Mouse (Mus musculus) midbrain, postnatal 0 days (tissue): Measurements from ENCODE around the gene Repin1. TPM values are rescaled to one million over a fixed set of nuclear protein-coding genes. Genes with fewer than 3 reads are reported as not detected.
"Not testable (repeated sequence)": the region's sequence is repeated elsewhere in the genome, so short reads cannot be mapped to it uniquely, and the experiment has no call there.

ENCODE experiments used
- ATAC-seq: fragments of 200-750 bp; cut with Nextera tagmentation; 2 replicates; pipeline ENCODE4 v1.8.0; 2017; ENCODE audit warnings: moderate number of reproducible peaks, mild to moderate bottlenecking, moderate TSS enrichment, moderate library complexity; ENCODE audit not compliant: low FRiP score
- DNase-seq: peaks from one replicate; pipeline ENCODE4 v3.0.0-alpha.2; 2015; ENCODE audit warnings: low spot score
- H3K27ac ChIP-seq: fragments of 300-500 bp; sonication (generic); 2 replicates; pipeline ENCODE4 v1.5.1; 2014; ENCODE audit warnings: low read depth, mild to moderate bottlenecking, low read length, mixed read lengths
- H3K27me3 ChIP-seq: fragments of 300-500 bp; sonication (generic); 2 replicates; pipeline ENCODE4 v1.6.1; 2014; ENCODE audit warnings: low read length, control low read depth, mixed read lengths; ENCODE audit not compliant: insufficient read depth
- H3K36me3 ChIP-seq: fragments of 300-500 bp; sonication (generic); 2 replicates; pipeline ENCODE4 v1.6.1; 2014; ENCODE audit warnings: low read length, control low read depth, mixed read lengths; ENCODE audit not compliant: insufficient read depth
- H3K4me1 ChIP-seq: fragments of 300-500 bp; sonication (generic); 2 replicates; pipeline ENCODE4 v1.6.1; 2014; ENCODE audit warnings: mild to moderate bottlenecking, control low read depth, antibody characterized with exemption, low read length, mixed read lengths; ENCODE audit not compliant: insufficient read depth
- H3K4me2 ChIP-seq: fragments of 300-500 bp; sonication (generic); 2 replicates; pipeline ENCODE4 v1.6.1; 2014; ENCODE audit warnings: low read depth, mild to moderate bottlenecking, low read length, mixed read lengths; ENCODE audit not compliant: poor library complexity, severe bottlenecking
- H3K4me3 ChIP-seq: fragments of 300-500 bp; sonication (generic); 2 replicates; pipeline ENCODE4 v1.5.1; 2014; ENCODE audit warnings: low read depth, mild to moderate bottlenecking, low read length, moderate library complexity
- H3K9ac ChIP-seq: fragments of 300-500 bp; sonication (generic); replicated peaks from 2 replicates; pipeline ENCODE4 v1.6.1; 2014; ENCODE audit warnings: mild to moderate bottlenecking, low read length, moderate library complexity, mixed read lengths; ENCODE audit not compliant: poor library complexity, severe bottlenecking
- H3K9me3 ChIP-seq: fragments of 300-500 bp; sonication (generic); 2 replicates; pipeline ENCODE4 v1.6.1; 2016; ENCODE audit warnings: low read length, control low read depth
- CTCF ChIP-seq: IDR thresholded peaks from 2 replicates; pipeline ENCODE4 v1.5.1; 2016; ENCODE audit warnings: antibody characterized with exemption, mild to moderate bottlenecking
- WGBS: fragments of 180-500 bp; shearing (Covaris S2); extraction: QIAGEN DNeasy Blood & Tissue Kit; methylation state at CpG from one replicate; pipeline ENCODE4 v1.1.7; 2014; 5-methylcytosine and 5-hydroxymethylcytosine counted together
- polyA plus RNA-seq: library from polyadenylated mRNA; unstranded; fragments of >200 nt; fragmentation: Nextera tagmentation; extraction: Ambion mirVana; gene quantifications from 2 replicates; pipeline ENCODE4 v1.2.1, GENCODE M21; 2015
- total RNA-seq: library from RNA; depleted of rRNA; stranded (reverse); fragments of >200 nt; gene quantifications from 2 replicates; pipeline ENCODE4 v1.2.3, GENCODE M21; 2014

The Repin1 gene
- total and polyA plus RNA-seq, 2 experiments from 2014 or later, result 42.8 to 91.5 TPM

DNA sequence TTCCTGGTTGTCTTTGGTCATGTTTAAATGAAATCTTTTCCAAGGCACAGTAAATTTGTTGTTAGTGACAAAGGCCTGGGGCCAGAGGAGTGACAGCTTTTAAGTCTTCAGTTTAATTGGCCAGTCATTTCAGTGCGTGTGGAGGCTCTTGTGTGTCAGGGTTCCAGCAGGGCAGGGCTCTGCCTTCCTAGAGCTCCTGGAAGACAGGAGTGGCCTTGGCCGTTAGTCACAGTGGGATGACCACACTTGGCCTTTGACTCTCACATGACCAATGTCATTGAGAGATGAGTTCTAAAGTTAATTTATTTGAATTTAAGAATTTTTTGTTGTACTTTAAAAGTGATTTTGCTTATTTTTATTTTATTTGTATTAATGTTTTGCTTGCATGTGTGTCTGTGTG is 14.4 kb downstream of the Repin1 start:
- Histone ChIP-seq H3K27me3 (no peaks in the 10 kb centered on the region), H3K9me3 (no peaks in the 10 kb centered on the region), H3K9ac (no peak overlapping the region), H3K4me2 (no peak overlapping the region), H3K4me3 (no peak overlapping the region), H3K27ac (no peak overlapping the region), H3K36me3 (no peaks in the 10 kb centered on the region), H3K4me1 (no peaks in the 10 kb centered on the region)
- DNase-seq (no peak), ATAC-seq (no peak)
- 64% methylated on average over 2 of the region's 2 CpGs for WGBS
- TF ChIP-seq CTCF, result no peak

DNA sequence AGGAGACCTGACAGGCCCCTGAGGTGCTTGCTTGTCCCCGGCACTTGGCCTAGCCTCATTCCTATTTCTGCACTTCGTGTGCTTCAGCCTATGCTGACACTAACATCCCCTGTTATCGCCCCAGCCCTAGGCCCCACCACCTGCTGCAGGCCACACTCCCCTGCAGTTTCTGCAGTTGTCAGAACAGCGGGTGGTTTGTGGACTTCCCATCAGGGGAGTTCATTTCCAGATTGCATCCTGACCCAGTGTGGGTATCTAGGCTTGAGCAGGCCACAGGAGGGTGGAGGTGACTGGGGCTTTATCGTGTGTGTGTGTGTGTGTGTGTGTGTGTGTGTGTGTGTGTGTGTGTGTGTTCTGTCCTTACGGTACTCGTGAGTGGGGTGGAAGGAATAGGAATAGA is 15.8 kb downstream of the Repin1 start:
- H3K27ac ChIP-seq, result no peak overlapping the region
- H3K9ac ChIP-seq, result no peak overlapping the region
- H3K9me3 ChIP-seq, result no peaks in the 10 kb centered on the region
- no peak overlapping the region for H3K4me2 ChIP-seq
- no peaks in the 10 kb centered on the region for H3K27me3 ChIP-seq
- DNase-seq (no peak), ATAC-seq (no peak)
- TF ChIP-seq CTCF, result no peak
- peaks cover 9% of the 10 kb centered on the region for H3K36me3 ChIP-seq
- H3K4me3 ChIP-seq, result no peak overlapping the region
- H3K4me1 ChIP-seq, result no peaks in the 10 kb centered on the region
- WGBS, result 64% methylated on average over 7 of the region's 7 CpGs

DNA sequence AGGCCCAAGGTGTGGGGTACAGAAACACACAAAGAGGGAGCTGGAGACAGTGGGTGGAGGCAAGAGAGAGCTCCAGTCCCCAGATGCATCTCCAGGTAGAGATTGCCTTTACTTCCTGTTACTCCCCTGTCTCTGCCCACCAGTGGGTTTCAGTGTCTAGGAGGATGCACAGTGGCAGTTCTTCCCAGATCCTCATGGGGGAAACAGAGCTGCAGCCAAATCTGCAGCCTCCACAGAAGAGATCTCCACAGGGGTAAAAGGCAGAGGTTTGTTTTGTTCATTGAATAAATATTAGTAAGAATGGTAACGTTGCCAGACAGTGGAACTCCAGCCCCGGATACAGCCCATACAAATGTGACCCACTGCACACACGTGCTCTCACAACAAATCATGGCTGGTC is 17.0 kb downstream of the Repin1 start:
- Histone ChIP-seq H3K9me3 (no peaks in the 10 kb centered on the region), H3K4me3 (no peak overlapping the region), H3K9ac (no peak overlapping the region), H3K36me3 (peaks cover 12% of the 10 kb centered on the region), H3K27ac (no peak overlapping the region), H3K27me3 (no peaks in the 10 kb centered on the region), H3K4me1 (no peaks in the 10 kb centered on the region), H3K4me2 (no peak overlapping the region)
- no peak for DNase-seq
- TF ChIP-seq CTCF, result peak; percentile 42
- ATAC-seq, result no peak
- 75% methylated on average over 3 of the region's 3 CpGs for WGBS

DNA sequence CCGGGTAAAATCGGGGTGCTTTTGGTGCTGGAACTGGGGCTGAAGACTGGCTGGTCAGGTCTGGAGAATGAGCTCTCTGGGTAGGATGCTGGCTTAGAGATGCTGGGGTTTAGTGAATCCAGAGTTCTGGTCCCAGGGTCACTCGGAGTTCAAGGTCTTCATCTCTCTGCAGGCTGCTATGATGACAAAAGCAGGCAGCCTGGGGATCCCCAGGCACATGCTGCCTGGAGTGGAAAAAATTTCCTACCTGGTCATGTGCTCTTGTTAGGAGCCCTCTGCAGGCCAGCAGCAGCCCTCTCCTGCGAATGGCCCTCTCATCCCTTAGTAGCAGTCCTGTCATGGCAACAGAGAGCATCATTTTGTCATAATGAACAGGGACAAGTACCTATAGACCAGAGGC is 19.8 kb downstream of the Repin1 start:
- Histone ChIP-seq H3K4me3 (no peak overlapping the region), H3K27ac (no peak overlapping the region), H3K9me3 (no peaks in the 10 kb centered on the region), H3K4me1 (no peaks in the 10 kb centered on the region), H3K27me3 (no peaks in the 10 kb centered on the region), H3K36me3 (peaks cover 12% of the 10 kb centered on the region), H3K9ac (no peak overlapping the region), H3K4me2 (no peak overlapping the region)
- ATAC-seq, result no peak
- no peak for TF ChIP-seq CTCF
- no peak for DNase-seq
- 89% methylated on average over 4 of the region's 4 CpGs for WGBS

DNA sequence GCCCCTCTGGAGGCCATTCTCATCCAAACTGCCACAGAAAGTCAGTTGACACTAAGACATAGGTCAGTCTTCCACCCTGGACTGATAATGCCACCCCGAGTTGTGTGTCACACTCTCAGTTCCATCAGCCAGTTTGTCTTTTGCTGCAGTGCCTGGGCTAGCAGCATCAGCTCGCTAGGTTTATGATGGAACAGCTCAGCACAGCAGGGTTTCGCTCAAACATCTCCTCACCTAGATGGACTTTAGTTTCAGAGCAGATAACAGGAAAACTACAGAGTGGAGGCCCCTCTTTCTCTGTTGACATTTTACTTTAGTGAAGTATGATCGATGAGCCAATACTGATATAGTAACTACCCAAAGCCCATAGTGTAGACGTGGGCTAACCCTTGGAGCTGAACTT is 21.1 kb downstream of the Repin1 start:
- ATAC-seq (no peak), DNase-seq (no peak)
- WGBS, result 96% methylated on average over 5 of the region's 5 CpGs
- Histone ChIP-seq H3K9ac (no peak overlapping the region), H3K27ac (no peak overlapping the region), H3K27me3 (no peaks in the 10 kb centered on the region), H3K4me3 (no peak overlapping the region), H3K9me3 (no peaks in the 10 kb centered on the region), H3K4me1 (no peaks in the 10 kb centered on the region), H3K4me2 (no peak overlapping the region), H3K36me3 (peaks cover 20% of the 10 kb centered on the region)
- no peak for TF ChIP-seq CTCF

DNA sequence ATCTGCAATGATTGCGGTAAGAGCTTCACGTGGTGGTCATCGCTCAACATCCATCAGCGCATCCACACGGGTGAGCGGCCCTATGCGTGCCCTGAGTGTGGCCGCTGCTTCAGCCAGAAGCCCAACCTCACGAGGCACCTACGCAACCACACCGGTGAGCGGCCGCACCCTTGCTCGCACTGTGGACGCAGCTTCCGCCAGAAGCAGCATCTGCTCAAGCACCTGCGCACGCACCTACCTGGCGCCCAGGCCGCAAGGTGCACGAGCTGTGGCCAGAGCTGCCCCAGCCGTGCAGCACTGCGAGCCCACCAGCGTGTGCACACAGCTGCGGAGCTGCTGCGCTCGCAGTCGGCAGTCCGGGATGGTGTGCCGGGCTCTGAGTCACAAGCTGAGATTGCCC is 26.3 kb downstream of the Repin1 start:
- 98% methylated on average over 30 of the region's 30 CpGs for WGBS

DNA sequence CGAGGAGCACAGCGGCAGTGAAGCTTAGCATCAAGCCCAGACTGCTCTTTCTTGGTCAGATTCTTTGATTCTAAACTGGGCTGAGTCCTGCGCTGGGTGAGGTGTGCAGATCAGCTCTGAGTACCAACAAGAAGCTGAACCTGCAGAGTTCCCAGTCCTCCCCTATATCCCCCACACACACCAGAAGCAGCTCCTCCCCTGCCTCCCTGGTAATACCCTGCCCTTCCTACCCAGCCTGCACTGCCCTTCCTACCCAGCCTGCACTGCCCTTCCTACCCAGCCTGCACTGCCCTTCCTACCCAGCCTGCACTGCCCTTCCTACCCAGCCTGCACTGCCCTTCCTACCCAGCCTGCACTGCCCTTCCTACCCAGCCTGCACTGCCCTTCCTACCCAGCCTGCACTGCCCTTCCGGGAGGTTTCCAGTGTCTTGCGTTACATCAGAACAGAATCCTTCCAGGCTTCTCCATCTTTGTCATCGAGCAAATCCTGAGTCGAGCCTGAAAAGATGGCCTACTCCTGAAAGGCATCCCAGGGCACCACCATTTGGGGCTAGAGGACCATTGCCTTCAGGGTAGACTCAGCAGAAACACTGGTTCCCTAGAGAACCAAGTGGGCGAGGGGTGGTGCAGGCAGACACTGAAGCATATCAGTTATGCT is 28.6 kb downstream of the Repin1 start:
- not testable (repeated sequence) for H3K4me1 ChIP-seq, H3K27me3 ChIP-seq, H3K27ac ChIP-seq, DNase-seq, H3K4me3 ChIP-seq, H3K4me2 ChIP-seq, H3K9me3 ChIP-seq, H3K9ac ChIP-seq, ATAC-seq
- H3K36me3 ChIP-seq, result peaks cover 22% of the 10 kb centered on the region
- whole genome bisulfite sequencing, result 87% methylated on average over 8 of the region's 8 CpGs

More for the DNA sequence above, 26.3 kb downstream of the Repin1 start:
- peaks cover 22% of the 10 kb centered on the region for H3K36me3 ChIP-seq
- H3K9me3 ChIP-seq, result no peaks in the 10 kb centered on the region
- ATAC-seq (no peak), DNase-seq (no peak)
- H3K27me3 ChIP-seq, result no peaks in the 10 kb centered on the region
- no peaks in the 10 kb centered on the region for H3K4me1 ChIP-seq
- no peak overlapping the region for H3K9ac ChIP-seq
- H3K27ac ChIP-seq, result no peak overlapping the region
- TF ChIP-seq CTCF, result no peak
- H3K4me2 ChIP-seq, result no peak overlapping the region
- H3K4me3 ChIP-seq, result no peak overlapping the region
